Mouse (Mus musculus) gastrocnemius, postnatal 4 days (tissue): ENCODE measurements around the gene Gstm1. TPM values are rescaled to one million over a fixed set of nuclear protein-coding genes. Genes with fewer than 3 reads are reported as not detected.
"Not testable (repeated sequence)": the region's sequence is repeated elsewhere in the genome, so short reads cannot be mapped to it uniquely, and the experiment has no call there.

ENCODE experiments used
- DNase-seq, 2 experiments: peaks; one replicate each; pipeline ENCODE4 v3.0.0; 2021 to 2022; ENCODE audit warnings: low spot score in 2 of 2, mixed read lengths in 2 of 2
- total RNA-seq, 2 experiments: library from RNA; stranded (reverse); gene quantifications; 2 replicates each; pipeline ENCODE4 v1.2.3; 2021

Gene Gstm1
- total RNA-seq, 2 experiments from 2014 or later = 59.6 to 61.2 TPM

- DNase-seq = no peak
Observed at GRCm38 (mm10) chr3:108018190-108018820, 532 bp upstream of the Gstm1 start.

GRCm38 (mm10) chr3:108016468-108016867 is 1.3 kb downstream of the Gstm1 start:
- not testable (repeated sequence) for DNase-seq

- DNase-seq = no peak
Observed at GRCm38 (mm10) chr3:108014974-108015346, 2.8 kb downstream of the Gstm1 start.

GRCm38 (mm10) chr3:108014098-108014973 is 3.4 kb downstream of the Gstm1 start:
- no peak for DNase-seq

GRCm38 (mm10) chr3:108013331-108013871 is 4.4 kb downstream of the Gstm1 start:
- DNase-seq = peak in 1 of 2 experiments; percentile 40

GRCm38 (mm10) chr3:108011558-108011957 is 6.2 kb downstream of the Gstm1 start:
- DNase-seq = no peak

GRCm38 (mm10) chr3:108010286-108010685 is 7.5 kb downstream of the Gstm1 start:
- no peak for DNase-seq

GRCm38 (mm10) chr3:108002021-108002420 is 15.8 kb downstream of the Gstm1 start:
- DNase-seq = no peak

- no peak for DNase-seq
Observed at GRCm38 (mm10) chr3:107999491-107999890, 18.3 kb downstream of the Gstm1 start.

GRCm38 (mm10) chr3:107998591-107998990 is 19.2 kb downstream of the Gstm1 start:
- no peak for DNase-seq

GRCm38 (mm10) chr3:107996576-107996975 is 21.2 kb downstream of the Gstm1 start:
- DNase-seq = no peak

GRCm38 (mm10) chr3:107995974-107996373 is 21.8 kb downstream of the Gstm1 start:
- DNase-seq = not testable (repeated sequence)

- peak in 1 of 2 experiments; percentile 45 for DNase-seq
Observed at GRCm38 (mm10) chr3:107986041-107986562, 31.7 kb downstream of the Gstm1 start, which contains the start of gene Gstm2. Gene Gstm2 (minus strand): TSS chr3:107986453.

- DNase-seq = not testable (repeated sequence)
Observed at GRCm38 (mm10) chr3:107985141-107985540, 32.6 kb downstream of the Gstm1 start.

GRCm38 (mm10) chr3:107984471-107984870 is 33.3 kb downstream of the Gstm1 start:
- no peak for DNase-seq

GRCm38 (mm10) chr3:107983771-107984170 is 34.0 kb downstream of the Gstm1 start:
- no peak for DNase-seq

GRCm38 (mm10) chr3:107982726-107983125 is 35.0 kb downstream of the Gstm1 start:
- DNase-seq = no peak

- DNase-seq = no peak
Observed at GRCm38 (mm10) chr3:107981261-107981660, 36.5 kb downstream of the Gstm1 start.

GRCm38 (mm10) chr3:107977691-107978090 is 40.1 kb downstream of the Gstm1 start:
- no peak for DNase-seq

GRCm38 (mm10) chr3:107974237-107974636 is 43.5 kb downstream of the Gstm1 start:
- DNase-seq = no peak

- no peak for DNase-seq
Observed at GRCm38 (mm10) chr3:107972070-107972469, 45.7 kb downstream of the Gstm1 start.

GRCm38 (mm10) chr3:107971101-107971500 is 46.7 kb downstream of the Gstm1 start:
- DNase-seq = not testable (repeated sequence)
